Mouse (Mus musculus): Measurements from ENCODE around the gene Cdyl2.
A peak's percentile ranks its signal among the peaks of the same experiment; 100 is the strongest.

The Cdyl2 gene

GRCm38 (mm10) chr8:116671543-116671942, 61.2 kb downstream of the Cdyl2 start:
- no peak for DNase-seq (ENCODE audit: low spot score)

- no peak for DNase-seq (ENCODE audit: low spot score)
Observed at GRCm38 (mm10) chr8:116670604-116671003, 62.2 kb downstream of the Cdyl2 start.

- DNase-seq (ENCODE audit: low spot score), result no peak
Observed at GRCm38 (mm10) chr8:116668977-116669376, 63.8 kb downstream of the Cdyl2 start.

GRCm38 (mm10) chr8:116666781-116667325, 65.9 kb downstream of the Cdyl2 start:
- no peak for DNase-seq (ENCODE audit: low spot score)

- DNase-seq (ENCODE audit: low spot score), result no peak
Observed at GRCm38 (mm10) chr8:116661521-116661920, 71.3 kb downstream of the Cdyl2 start.

- no peak for DNase-seq (ENCODE audit: low spot score)
Observed at GRCm38 (mm10) chr8:116656811-116657210, 76.0 kb downstream of the Cdyl2 start.

- no peak for DNase-seq (ENCODE audit: low spot score)
Observed at GRCm38 (mm10) chr8:116654881-116655280, 77.9 kb downstream of the Cdyl2 start.

- no peak for DNase-seq (ENCODE audit: low spot score)
Observed at GRCm38 (mm10) chr8:116652949-116653348, 79.8 kb downstream of the Cdyl2 start.

- no peak for DNase-seq (ENCODE audit: low spot score)
Observed at GRCm38 (mm10) chr8:116649975-116650725, 82.6 kb downstream of the Cdyl2 start.

GRCm38 (mm10) chr8:116645376-116645775, 87.4 kb downstream of the Cdyl2 start:
- no peak for DNase-seq (ENCODE audit: low spot score)

GRCm38 (mm10) chr8:116640925-116641324, 91.9 kb downstream of the Cdyl2 start:
- no peak for DNase-seq (ENCODE audit: low spot score)

- no peak for DNase-seq (ENCODE audit: low spot score)
Observed at GRCm38 (mm10) chr8:116637998-116638397, 94.8 kb downstream of the Cdyl2 start.

GRCm38 (mm10) chr8:116637193-116637592, 95.6 kb downstream of the Cdyl2 start:
- DNase-seq (ENCODE audit: low spot score), result no peak

- DNase-seq (ENCODE audit: low spot score), result no peak
Observed at GRCm38 (mm10) chr8:116636396-116636795, 96.4 kb downstream of the Cdyl2 start.

- DNase-seq (ENCODE audit: low spot score), result no peak
Observed at GRCm38 (mm10) chr8:116635972-116636371, 96.8 kb downstream of the Cdyl2 start.

GRCm38 (mm10) chr8:116635261-116635660, 97.5 kb downstream of the Cdyl2 start:
- DNase-seq (ENCODE audit: low spot score), result no peak

GRCm38 (mm10) chr8:116634436-116634835, 98.4 kb downstream of the Cdyl2 start:
- DNase-seq (ENCODE audit: low spot score), result no peak

- no peak for DNase-seq (ENCODE audit: low spot score)
Observed at GRCm38 (mm10) chr8:116633470-116634150, 99.2 kb downstream of the Cdyl2 start.

GRCm38 (mm10) chr8:116630066-116630465, 102.7 kb downstream of the Cdyl2 start:
- peak; percentile 68 for DNase-seq (ENCODE audit: low spot score)

- no peak for DNase-seq (ENCODE audit: low spot score)
Observed at GRCm38 (mm10) chr8:116628975-116629374, 103.8 kb downstream of the Cdyl2 start.

GRCm38 (mm10) chr8:116627854-116628479, 104.8 kb downstream of the Cdyl2 start:
- no peak for DNase-seq (ENCODE audit: low spot score)

- DNase-seq (ENCODE audit: low spot score), result peak; percentile 55
Observed at GRCm38 (mm10) chr8:116623591-116623990, 109.2 kb downstream of the Cdyl2 start.

- DNase-seq (ENCODE audit: low spot score), result no peak
Observed at GRCm38 (mm10) chr8:116622326-116622725, 110.5 kb downstream of the Cdyl2 start.

Data from testis, postnatal 10 days (tissue).